Mouse (Mus musculus) limb, embryonic 10.5 days (tissue): ENCODE measurements at regions not wholly inside any gene's neighbourhood (a gene's known extent, or its start where the extent isn't known, plus 50 kb on each side); places are given as distances from the start of the nearest gene placed in this dataset.
A peak's percentile ranks its signal among the peaks of the same experiment; 100 is the strongest.

Experiments
- DNase-seq: peaks from one replicate; pipeline ENCODE4 v3.0.0-alpha.2; 2017; ENCODE audit warnings: low spot score
- H3K27ac ChIP-seq: fragments of 300-500 bp; sonication (generic); 2 replicates; pipeline ENCODE4 v1.5.1; 2016; ENCODE audit warnings: mild to moderate bottlenecking
- H3K27me3 ChIP-seq: fragments of 300-500 bp; sonication (generic); 2 replicates; pipeline ENCODE4 v1.6.1; 2016; ENCODE audit warnings: low read depth, mild to moderate bottlenecking; ENCODE audit not compliant: poor library complexity, severe bottlenecking
- H3K36me3 ChIP-seq: fragments of 300-500 bp; sonication (generic); 2 replicates; pipeline ENCODE4 v1.6.1; 2016; ENCODE audit warnings: mild to moderate bottlenecking, moderate library complexity
- H3K4me1 ChIP-seq: fragments of 300-500 bp; sonication (generic); 2 replicates; pipeline ENCODE4 v1.6.1; 2016
- H3K4me3 ChIP-seq: fragments of 300-500 bp; sonication (generic); 2 replicates; pipeline ENCODE4 v1.5.1; 2016; ENCODE audit warnings: mild to moderate bottlenecking, moderate library complexity
- H3K9me3 ChIP-seq: fragments of 300-500 bp; sonication (generic); replicated peaks from 2 replicates; pipeline ENCODE4 v1.6.1; 2016; ENCODE audit warnings: mild to moderate bottlenecking
- WGBS: fragments of 180-500 bp; shearing (Covaris S2); methylation state at CpG from one replicate; pipeline ENCODE4 v1.1.7; 2016; 5-methylcytosine and 5-hydroxymethylcytosine counted together

DNA sequence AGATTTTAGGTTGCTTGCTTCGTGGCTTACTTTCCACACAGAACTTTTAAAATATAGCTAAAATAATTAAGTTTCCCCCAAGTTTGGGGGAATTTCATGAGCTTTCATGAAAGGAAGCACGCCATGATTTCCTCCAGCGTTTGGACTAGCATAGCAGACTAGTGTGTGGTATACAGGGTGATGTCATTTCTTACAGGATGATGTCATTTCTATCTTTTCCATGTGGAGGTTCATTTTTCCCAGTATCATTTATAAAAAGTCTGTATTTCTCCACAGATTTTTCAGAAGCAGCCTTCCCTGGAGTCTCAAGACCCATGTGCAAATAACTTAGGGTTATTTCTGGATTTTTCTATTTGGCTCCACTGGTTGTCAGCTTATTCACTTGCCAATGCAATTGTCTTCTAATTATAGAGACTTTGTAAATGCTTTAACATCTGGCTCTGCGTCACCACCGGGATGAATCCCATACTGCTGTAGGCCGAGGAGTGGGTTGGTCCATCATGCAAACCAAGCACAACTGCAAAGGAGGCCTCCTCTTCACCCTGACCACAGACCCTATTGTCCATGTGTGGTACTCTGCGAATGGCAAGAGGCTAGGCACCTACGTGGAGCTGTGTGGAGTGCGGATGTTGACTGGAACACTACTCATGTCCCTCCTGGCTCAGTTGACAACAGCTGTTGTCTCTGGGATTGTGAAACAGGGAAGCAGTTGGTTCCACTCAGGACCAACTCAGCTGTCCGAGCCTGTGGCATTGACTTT lies 85.4 kb upstream of the Arid2 start:
- no peaks in the 10 kb centered on the region for H3K27me3 ChIP-seq
- no peaks in the 10 kb centered on the region for H3K36me3 ChIP-seq
- WGBS, result 90% methylated on average over 10 of the region's 10 CpGs
- no peak overlapping the region for H3K4me3 ChIP-seq
- no peaks in the 10 kb centered on the region for H3K9me3 ChIP-seq
- H3K27ac ChIP-seq, result no peak overlapping the region
- no peaks in the 10 kb centered on the region for H3K4me1 ChIP-seq
- DNase-seq, result no peak

DNA sequence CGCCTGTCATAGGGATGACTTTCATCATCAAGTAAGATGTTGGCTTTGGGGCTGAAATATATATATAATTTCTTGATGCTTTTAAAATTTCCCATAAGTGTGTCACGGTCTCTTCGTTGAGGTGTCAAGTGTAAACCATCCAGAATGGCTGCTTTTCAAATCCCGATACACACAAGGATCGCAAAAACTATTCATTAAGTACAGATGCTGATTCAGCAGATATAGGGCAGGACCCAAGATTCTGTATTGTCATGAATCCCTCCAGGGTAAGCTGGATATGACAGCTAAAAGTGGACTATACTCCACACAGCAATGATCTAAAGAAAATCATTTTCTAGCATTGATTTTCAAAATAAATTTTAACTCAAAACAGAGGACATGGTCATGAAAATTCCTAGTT lies 83.1 kb upstream of the Arid2 start:
- Histone ChIP-seq H3K36me3 (no peaks in the 10 kb centered on the region), H3K9me3 (no peaks in the 10 kb centered on the region), H3K4me1 (no peaks in the 10 kb centered on the region), H3K27me3 (no peaks in the 10 kb centered on the region), H3K4me3 (no peak overlapping the region), H3K27ac (no peak overlapping the region)
- DNase-seq, result no peak
- WGBS, result 94% methylated on average over 5 of the region's 5 CpGs

DNA sequence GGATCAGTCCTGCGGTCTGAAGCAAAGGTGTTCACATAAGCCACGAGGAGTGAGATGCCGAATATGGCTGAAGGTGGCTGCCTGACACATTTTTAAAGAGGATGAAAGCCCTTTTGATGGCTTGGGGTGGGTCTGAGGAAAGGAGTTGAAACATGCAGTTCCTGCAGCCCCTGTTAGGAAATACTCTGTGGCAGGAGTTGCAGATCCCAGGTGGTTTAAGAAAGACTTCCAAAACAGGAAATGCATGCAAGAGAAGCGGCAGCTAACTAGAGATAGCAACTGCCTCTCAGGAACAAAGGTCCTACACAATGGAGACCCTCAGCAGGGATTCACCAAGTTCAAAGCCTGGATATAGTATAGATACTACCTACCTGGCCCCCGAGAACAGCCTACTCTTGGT lies 82.7 kb upstream of the Arid2 start:
- no peak overlapping the region for H3K4me3 ChIP-seq
- H3K27ac ChIP-seq, result no peak overlapping the region
- no peaks in the 10 kb centered on the region for H3K36me3 ChIP-seq
- 85% methylated on average over 5 of the region's 5 CpGs for WGBS
- H3K9me3 ChIP-seq, result no peaks in the 10 kb centered on the region
- no peak for DNase-seq
- H3K4me1 ChIP-seq, result no peaks in the 10 kb centered on the region
- no peaks in the 10 kb centered on the region for H3K27me3 ChIP-seq

DNA sequence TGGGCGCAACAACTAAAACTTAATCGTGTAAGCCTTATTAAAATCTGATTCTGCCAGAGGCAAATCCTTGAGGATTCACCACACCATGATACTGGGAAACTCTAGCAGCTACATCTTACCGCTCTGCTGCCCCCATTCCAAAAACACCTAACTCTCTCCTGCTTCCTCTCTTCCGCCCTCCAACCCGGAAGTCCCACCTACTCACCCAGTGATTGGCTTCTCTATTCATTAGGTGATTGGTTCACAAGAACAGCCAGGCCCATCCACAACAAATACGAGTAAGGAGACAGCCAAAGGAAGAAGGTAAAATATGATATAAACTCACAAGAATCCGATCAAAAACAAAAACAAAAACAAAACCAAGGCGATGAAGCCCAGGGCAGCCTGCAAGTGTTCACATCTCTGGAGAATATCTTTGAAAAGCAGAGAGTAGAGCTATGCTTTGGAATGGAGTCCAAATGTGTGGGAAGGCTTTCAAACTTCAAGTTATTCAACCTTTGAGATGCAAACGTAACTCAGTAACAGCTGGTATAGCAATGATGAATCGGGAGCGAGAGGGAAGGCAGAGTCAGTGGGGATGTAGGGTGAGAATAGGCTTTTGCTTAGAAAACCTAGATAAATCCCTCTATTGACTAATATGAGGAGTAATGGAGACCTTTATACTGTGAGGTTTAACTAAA lies 76.5 kb upstream of the Arid2 start:
- H3K4me1 ChIP-seq, result no peaks in the 10 kb centered on the region
- H3K36me3 ChIP-seq, result no peaks in the 10 kb centered on the region
- 86% methylated on average over 11 of the region's 11 CpGs for WGBS
- H3K27me3 ChIP-seq, result no peaks in the 10 kb centered on the region
- no peak overlapping the region for H3K4me3 ChIP-seq
- H3K9me3 ChIP-seq, result no peaks in the 10 kb centered on the region
- no peak for DNase-seq
- H3K27ac ChIP-seq, result no peak overlapping the region

GRCm38 (mm10) chr15:96213541-96214312 lies 73.6 kb upstream of the Arid2 start:
- H3K36me3 ChIP-seq, result no peaks in the 10 kb centered on the region
- 88% methylated on average over 24 of the region's 24 CpGs for WGBS
- no peak for DNase-seq
- H3K4me1 ChIP-seq, result no peaks in the 10 kb centered on the region
- no peak overlapping the region for H3K4me3 ChIP-seq
- H3K27me3 ChIP-seq, result no peaks in the 10 kb centered on the region
- H3K9me3 ChIP-seq, result no peaks in the 10 kb centered on the region
- no peak overlapping the region for H3K27ac ChIP-seq

DNA sequence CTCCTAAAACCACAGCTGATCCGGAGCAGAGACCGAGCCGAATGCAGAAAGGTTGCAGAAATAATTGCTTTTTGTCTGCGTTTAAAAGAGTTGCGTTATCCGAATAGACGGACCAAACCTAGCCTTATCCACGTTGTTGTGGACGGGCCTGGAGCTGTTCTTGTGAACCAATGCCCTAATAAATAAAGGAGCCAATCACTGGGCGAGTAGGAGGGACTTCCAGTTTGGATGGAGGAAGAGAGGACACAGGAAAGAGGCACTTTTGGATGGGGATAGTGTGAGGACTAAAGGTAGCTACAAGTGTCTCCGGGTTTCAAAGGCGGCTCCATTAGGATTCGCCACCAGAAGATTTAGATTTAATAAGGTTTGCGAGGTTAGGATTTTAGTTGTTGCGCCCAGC lies 69.4 kb upstream of the Arid2 start:
- DNase-seq, result no peak
- no peaks in the 10 kb centered on the region for H3K36me3 ChIP-seq
- WGBS, result 93% methylated on average over 15 of the region's 15 CpGs
- H3K27ac ChIP-seq, result no peak overlapping the region
- no peaks in the 10 kb centered on the region for H3K9me3 ChIP-seq
- no peaks in the 10 kb centered on the region for H3K4me1 ChIP-seq
- H3K27me3 ChIP-seq, result no peaks in the 10 kb centered on the region
- H3K4me3 ChIP-seq, result no peak overlapping the region

GRCm38 (mm10) chr15:96219746-96220145 lies 67.6 kb upstream of the Arid2 start:
- Histone ChIP-seq H3K4me3 (no peak overlapping the region), H3K4me1 (no peaks in the 10 kb centered on the region), H3K9me3 (no peaks in the 10 kb centered on the region), H3K27ac (no peak overlapping the region), H3K27me3 (no peaks in the 10 kb centered on the region), H3K36me3 (no peaks in the 10 kb centered on the region)
- 93% methylated on average over 7 of the region's 7 CpGs for WGBS
- no peak for DNase-seq

GRCm38 (mm10) chr15:96231969-96232368 lies 55.3 kb upstream of the Arid2 start:
- 94% methylated on average over 3 of the region's 3 CpGs for WGBS

DNA sequence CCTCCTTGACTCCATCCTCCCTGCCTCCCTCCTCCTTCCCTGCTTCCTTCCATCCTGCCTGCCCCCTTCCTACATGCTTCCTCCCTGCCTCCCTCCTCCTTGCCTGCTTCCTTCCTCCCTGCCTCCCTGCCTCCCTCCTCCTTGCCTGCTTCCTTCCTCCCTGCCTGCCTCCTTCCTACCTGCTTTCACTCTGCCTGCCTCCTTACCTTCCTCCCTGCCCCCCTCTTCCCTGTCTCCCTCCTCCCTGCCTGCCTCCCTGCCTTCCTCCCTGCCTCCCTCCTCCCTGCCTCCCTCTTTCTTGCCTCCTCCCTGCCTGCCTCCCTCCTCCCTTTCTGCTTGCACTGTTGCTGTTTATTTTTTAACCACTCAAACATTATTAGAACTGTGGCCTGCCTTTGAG lies 54.2 kb upstream of the Arid2 start:
- 0 out of 2 replicates have a peak overlapping the region, but pooled peaks have one; percentile 4 for H3K27ac ChIP-seq
- H3K4me1 ChIP-seq, result peaks cover 3% of the 10 kb centered on the region; the same call in 1 of the 2 replicates
- no peaks in the 10 kb centered on the region for H3K27me3 ChIP-seq
- H3K9me3 ChIP-seq, result no peaks in the 10 kb centered on the region
- DNase-seq, result no peak
- H3K4me3 ChIP-seq, result no peak overlapping the region
- no peaks in the 10 kb centered on the region for H3K36me3 ChIP-seq

More at GRCm38 (mm10) chr15:96231969-96232368, 55.3 kb upstream of the Arid2 start:
- DNase-seq, result no peak
- H3K9me3 ChIP-seq, result no peaks in the 10 kb centered on the region
- peaks cover 3% of the 10 kb centered on the region; the same call in 1 of the 2 replicates for H3K4me1 ChIP-seq
- no peaks in the 10 kb centered on the region for H3K27me3 ChIP-seq
- no peak overlapping the region for H3K4me3 ChIP-seq
- H3K27ac ChIP-seq, result no peak overlapping the region
- H3K36me3 ChIP-seq, result no peaks in the 10 kb centered on the region

DNA sequence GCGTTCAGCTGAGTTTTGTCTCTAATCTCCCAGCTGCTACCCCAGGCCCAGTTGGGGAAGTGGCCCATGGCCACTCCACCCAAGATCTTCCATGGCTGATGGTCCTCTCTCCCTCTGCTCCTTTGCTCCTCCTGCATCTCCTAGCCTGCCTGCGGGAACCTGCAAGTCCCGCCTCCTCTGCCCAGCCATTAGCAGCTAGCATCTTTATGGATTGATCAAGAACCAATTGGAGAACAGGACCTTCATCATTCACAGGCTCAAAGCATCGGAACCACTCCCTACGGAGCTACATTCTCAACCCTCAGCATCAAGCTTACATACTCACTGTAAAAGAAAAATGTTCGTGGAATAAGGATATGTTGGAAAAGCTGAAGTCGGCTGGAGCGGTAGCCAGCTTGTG lies 52.5 kb upstream of the Arid2 start:
- no peaks in the 10 kb centered on the region for H3K36me3 ChIP-seq
- H3K27me3 ChIP-seq, result no peaks in the 10 kb centered on the region
- DNase-seq, result no peak
- no peak overlapping the region for H3K4me3 ChIP-seq
- no peak overlapping the region for H3K27ac ChIP-seq
- no peaks in the 10 kb centered on the region for H3K9me3 ChIP-seq
- 56% methylated on average over 8 of the region's 8 CpGs for WGBS
- peaks cover 3% of the 10 kb centered on the region; the same call in 1 of the 2 replicates for H3K4me1 ChIP-seq
